Comparison of ENCODE assay signal across 31 mouse cellular contexts in genomic region chr10:13360913-13361312, GRCm38 (mm10).
"Had no signal": no experiment of that assay in that cellular context is flagged by ENCODE, and none has a peak within 500 bp of the region (broad histone marks: within the 10 kb centered on the region; RNA-seq: fewer than 3 reads in every experiment).

No protein-coding gene starts in this region.

- H3K4me2 ChIP-seq: limb, embryonic 12.5 days; limb, embryonic 13.5 days; liver, embryonic 11.5 days; liver, embryonic 12.5 days; liver, embryonic 13.5 days; liver, embryonic 15.5 days; lung, embryonic 14.5 days; lung, embryonic 15.5 days; midbrain, embryonic 11.5 days; midbrain, embryonic 12.5 days; midbrain, embryonic 13.5 days; midbrain, embryonic 15.5 days; neural tube, embryonic 12.5 days had no signal

- H3K27ac ChIP-seq: left cerebral cortex, adult 2 months; limb, embryonic 12.5 days; limb, embryonic 13.5 days; liver, embryonic 12.5 days; liver, embryonic 13.5 days; liver, embryonic 14.5 days; liver, embryonic 15.5 days; lung, embryonic 15.5 days; macrophage; midbrain, embryonic 10.5 days; midbrain, embryonic 12.5 days; midbrain, embryonic 13.5 days; midbrain, embryonic 15.5 days; neural tube, embryonic 12.5 days had no signal

- H3K9me3 ChIP-seq: limb, embryonic 12.5 days; limb, embryonic 13.5 days; liver, embryonic 12.5 days; liver, embryonic 13.5 days; liver, embryonic 15.5 days; lung, embryonic 15.5 days; midbrain, embryonic 10.5 days; midbrain, embryonic 12.5 days; midbrain, embryonic 13.5 days; midbrain, embryonic 15.5 days; neural tube, embryonic 12.5 days had no signal

- ATAC-seq: liver, embryonic 12.5 days; liver, postnatal 0 days; lung, postnatal 0 days; midbrain, embryonic 13.5 days; midbrain, embryonic 15.5 days; midbrain, embryonic 16.5 days had no signal

- H3K9ac ChIP-seq: limb, embryonic 12.5 days; limb, embryonic 13.5 days; liver, embryonic 12.5 days; liver, embryonic 13.5 days; liver, embryonic 14.5 days; liver, embryonic 15.5 days; liver, postnatal 0 days; lung, embryonic 14.5 days; lung, embryonic 15.5 days; midbrain, embryonic 12.5 days; midbrain, embryonic 13.5 days; midbrain, embryonic 15.5 days; neural tube, embryonic 12.5 days had no signal

- H3K4me3 ChIP-seq: left cerebral cortex, adult 2 months; limb, embryonic 12.5 days; limb, embryonic 13.5 days; liver, embryonic 12.5 days; liver, embryonic 13.5 days; liver, embryonic 15.5 days; lung, embryonic 15.5 days; megakaryocyte, embryonic 14.5 days; midbrain, embryonic 10.5 days; midbrain, embryonic 12.5 days; midbrain, embryonic 13.5 days; midbrain, embryonic 15.5 days; myocyte; neural tube, embryonic 12.5 days had no signal

- H3K4me1 ChIP-seq: limb, embryonic 12.5 days; liver, embryonic 13.5 days; liver, embryonic 15.5 days; megakaryocyte, embryonic 14.5 days; midbrain, embryonic 10.5 days; midbrain, embryonic 12.5 days; midbrain, embryonic 13.5 days; midbrain, embryonic 15.5 days; neural tube, embryonic 12.5 days had no signal

- H3K27me3 ChIP-seq: limb, embryonic 12.5 days; limb, embryonic 13.5 days; liver, embryonic 12.5 days; liver, embryonic 13.5 days; liver, embryonic 15.5 days; lung, embryonic 15.5 days; midbrain, embryonic 12.5 days; midbrain, embryonic 13.5 days; midbrain, embryonic 15.5 days; neural tube, embryonic 12.5 days had no signal

- DNase-seq: left cerebral cortex, postnatal 4 days; liver; liver, embryonic 13.5 days; liver, postnatal 0 days; lung, adult 18-20 months; lung, adult 2 months; lung, embryonic 14.5 days; lung, postnatal 10 days; lung, postnatal 14 days; lung, postnatal 36 days; lung, postnatal 4 days; midbrain, embryonic 14.5 days had no signal

- H3K36me3 ChIP-seq: limb, embryonic 12.5 days; limb, embryonic 13.5 days; liver, embryonic 12.5 days; liver, embryonic 13.5 days; liver, embryonic 15.5 days; lung, embryonic 15.5 days; midbrain, embryonic 10.5 days; midbrain, embryonic 12.5 days; midbrain, embryonic 13.5 days; midbrain, embryonic 15.5 days; neural tube, embryonic 12.5 days had no signal
